Mouse (Mus musculus) spleen, adult 2 months (tissue): ENCODE data around the gene Aspg.

Source experiments
- CTCF ChIP-seq: fragments of 200-500 bp; IDR thresholded peaks from 2 replicates; pipeline ENCODE4 v1.5.1; 2011; ENCODE audit warnings: mild to moderate bottlenecking, inconsistent platforms; ENCODE audit not compliant: insufficient read depth, insufficient read length, insufficient replicate concordance; ENCODE audit errors: extremely low read depth
- POLR2A ChIP-seq: fragments of 200-500 bp; IDR thresholded peaks from 2 replicates; pipeline ENCODE4 v1.6.1; 2011; ENCODE audit warnings: low read depth, low read length, inconsistent platforms

GRCm38 (mm10) chr12:112158784-112159183, 52.3 kb downstream of the Aspg start:
- no peak for TF ChIP-seq CTCF
- TF ChIP-seq POLR2A: no peak
